Mouse (Mus musculus) kidney, embryonic 16.5 days (tissue): ENCODE measurements at regions not wholly inside any gene's neighbourhood (a gene's known extent, or its start where the extent isn't known, plus 50 kb on each side); places are given as distances from the start of the nearest gene placed in this dataset.

Experiments used
- ATAC-seq: fragments of 200-750 bp; cut with Nextera tagmentation; 2 replicates; pipeline ENCODE4 v1.8.0; 2017; ENCODE audit warnings: moderate TSS enrichment; ENCODE audit not compliant: low FRiP score, low TSS enrichment
- H3K27ac ChIP-seq: fragments of 300-500 bp; sonication (generic); 2 replicates; pipeline ENCODE4 v1.5.1; 2014; ENCODE audit warnings: low read length
- H3K27me3 ChIP-seq: fragments of 300-500 bp; sonication (generic); 2 replicates; pipeline ENCODE4 v1.6.1; 2014; ENCODE audit warnings: low read length, control low read depth, mixed read lengths; ENCODE audit not compliant: insufficient read depth
- H3K36me3 ChIP-seq: fragments of 300-500 bp; sonication (generic); 2 replicates; pipeline ENCODE4 v1.6.1; 2014; ENCODE audit warnings: low read length, control low read depth, mixed read lengths; ENCODE audit not compliant: insufficient read depth
- H3K4me1 ChIP-seq: fragments of 300-500 bp; sonication (generic); 2 replicates; pipeline ENCODE4 v1.6.1; 2014; ENCODE audit warnings: low read length, control low read depth, mixed read lengths; ENCODE audit not compliant: insufficient read depth
- H3K4me2 ChIP-seq: fragments of 300-500 bp; sonication (generic); replicated peaks from 2 replicates; pipeline ENCODE4 v1.6.1; 2014; ENCODE audit warnings: low read depth, low read length
- H3K4me3 ChIP-seq: fragments of 300-500 bp; sonication (generic); 2 replicates; pipeline ENCODE4 v1.5.1; 2014; ENCODE audit warnings: mild to moderate bottlenecking, low read length
- H3K9ac ChIP-seq: fragments of 300-500 bp; sonication (generic); replicated peaks from 2 replicates; pipeline ENCODE4 v1.6.1; 2014; ENCODE audit warnings: low read length
- H3K9me3 ChIP-seq: fragments of 300-500 bp; sonication (generic); 2 replicates; pipeline ENCODE4 v1.6.1; 2016; ENCODE audit warnings: low read length, control low read depth
- WGBS: fragments of 180-500 bp; shearing (Covaris S2); extraction: QIAGEN DNeasy Blood & Tissue Kit; methylation state at CpG from one replicate; pipeline ENCODE4 v1.1.7; 2014; 5-methylcytosine and 5-hydroxymethylcytosine counted together

- no peaks in the 10 kb centered on the region for H3K9me3 ChIP-seq
- no peaks in the 10 kb centered on the region for H3K4me1 ChIP-seq
- no peaks in the 10 kb centered on the region for H3K27me3 ChIP-seq
- H3K4me3 ChIP-seq, result no peak overlapping the region
- H3K36me3 ChIP-seq, result no peaks in the 10 kb centered on the region
- H3K9ac ChIP-seq, result no peak overlapping the region
- no peak overlapping the region for H3K4me2 ChIP-seq
- ATAC-seq, result no peak
- H3K27ac ChIP-seq, result no peak overlapping the region
Measured at GRCm38 (mm10) chr16:46605879-46606203, 107.5 kb upstream of the Nectin3 start.

GRCm38 (mm10) chr16:46605001-46605878 is 106.9 kb upstream of the Nectin3 start:
- H3K4me2 ChIP-seq, result no peak overlapping the region
- H3K36me3 ChIP-seq, result no peaks in the 10 kb centered on the region
- no peak overlapping the region for H3K27ac ChIP-seq
- H3K4me3 ChIP-seq, result no peak overlapping the region
- H3K4me1 ChIP-seq, result no peaks in the 10 kb centered on the region
- H3K9ac ChIP-seq, result no peak overlapping the region
- 39% methylated on average over 11 of the region's 11 CpGs for WGBS
- no peaks in the 10 kb centered on the region for H3K9me3 ChIP-seq
- no peak for ATAC-seq
- no peaks in the 10 kb centered on the region for H3K27me3 ChIP-seq

GRCm38 (mm10) chr16:46592618-46593253 is 94.4 kb upstream of the Nectin3 start:
- ATAC-seq, result no peak
- Histone ChIP-seq H3K27me3 (no peaks in the 10 kb centered on the region), H3K9me3 (no peaks in the 10 kb centered on the region), H3K36me3 (no peaks in the 10 kb centered on the region), H3K4me2 (no peak overlapping the region), H3K4me3 (no peak overlapping the region), H3K4me1 (no peaks in the 10 kb centered on the region), H3K27ac (no peak overlapping the region), H3K9ac (no peak overlapping the region)
- WGBS, result 23% methylated on average over 8 of the region's 8 CpGs

- Histone ChIP-seq H3K9me3 (no peaks in the 10 kb centered on the region), H3K36me3 (no peaks in the 10 kb centered on the region), H3K27me3 (no peaks in the 10 kb centered on the region), H3K27ac (no peak overlapping the region), H3K4me2 (no peak overlapping the region), H3K4me1 (no peaks in the 10 kb centered on the region), H3K4me3 (no peak overlapping the region), H3K9ac (no peak overlapping the region)
- no peak for ATAC-seq
- 51% methylated on average over 1 of the region's 1 CpGs for WGBS
Measured at GRCm38 (mm10) chr16:46587056-46587455, 88.7 kb upstream of the Nectin3 start.

- H3K4me3 ChIP-seq, result no peak overlapping the region
- no peak overlapping the region for H3K9ac ChIP-seq
- no peaks in the 10 kb centered on the region for H3K9me3 ChIP-seq
- H3K4me2 ChIP-seq, result no peak overlapping the region
- no peaks in the 10 kb centered on the region for H3K4me1 ChIP-seq
- peak; percentile 51; the same call in 1 of the 2 replicates for ATAC-seq
- no peak overlapping the region for H3K27ac ChIP-seq
- no peaks in the 10 kb centered on the region for H3K36me3 ChIP-seq
- no peaks in the 10 kb centered on the region for H3K27me3 ChIP-seq
Measured at GRCm38 (mm10) chr16:46584502-46584901, 86.2 kb upstream of the Nectin3 start.

GRCm38 (mm10) chr16:46581115-46581514 is 82.8 kb upstream of the Nectin3 start:
- no peaks in the 10 kb centered on the region for H3K27me3 ChIP-seq
- ATAC-seq, result no peak
- WGBS, result 91% methylated on average over 10 of the region's 10 CpGs
- H3K4me2 ChIP-seq, result no peak overlapping the region
- no peaks in the 10 kb centered on the region for H3K9me3 ChIP-seq
- no peak overlapping the region for H3K27ac ChIP-seq
- H3K4me1 ChIP-seq, result no peaks in the 10 kb centered on the region
- no peaks in the 10 kb centered on the region for H3K36me3 ChIP-seq
- H3K9ac ChIP-seq, result no peak overlapping the region
- no peak overlapping the region for H3K4me3 ChIP-seq

- Histone ChIP-seq H3K4me1 (no peaks in the 10 kb centered on the region), H3K9me3 (no peaks in the 10 kb centered on the region), H3K27ac (no peak overlapping the region), H3K4me3 (no peak overlapping the region), H3K27me3 (no peaks in the 10 kb centered on the region), H3K36me3 (no peaks in the 10 kb centered on the region), H3K9ac (no peak overlapping the region), H3K4me2 (no peak overlapping the region)
- WGBS, result 78% methylated on average over 6 of the region's 6 CpGs
- no peak for ATAC-seq
Measured at GRCm38 (mm10) chr16:46574221-46574620, 75.9 kb upstream of the Nectin3 start.

GRCm38 (mm10) chr16:46567446-46567845 is 69.1 kb upstream of the Nectin3 start:
- Histone ChIP-seq H3K4me1 (no peaks in the 10 kb centered on the region), H3K9ac (no peak overlapping the region), H3K27ac (no peak overlapping the region), H3K4me3 (no peak overlapping the region), H3K27me3 (no peaks in the 10 kb centered on the region), H3K4me2 (no peak overlapping the region), H3K9me3 (no peaks in the 10 kb centered on the region), H3K36me3 (no peaks in the 10 kb centered on the region)
- WGBS, result 69% methylated on average over 1 of the region's 1 CpGs
- no peak for ATAC-seq

- no peak for ATAC-seq
- WGBS, result 75% methylated on average over 4 of the region's 4 CpGs
Measured at GRCm38 (mm10) chr16:46566020-46566581, 67.8 kb upstream of the Nectin3 start.

GRCm38 (mm10) chr16:46557281-46557680 is 59.0 kb upstream of the Nectin3 start:
- H3K4me2 ChIP-seq, result no peak overlapping the region
- no peaks in the 10 kb centered on the region for H3K27me3 ChIP-seq
- WGBS, result 82% methylated on average over 3 of the region's 3 CpGs
- no peaks in the 10 kb centered on the region for H3K36me3 ChIP-seq
- H3K9me3 ChIP-seq, result no peaks in the 10 kb centered on the region
- no peak overlapping the region for H3K27ac ChIP-seq
- ATAC-seq, result no peak
- no peak overlapping the region for H3K4me3 ChIP-seq
- no peak overlapping the region for H3K9ac ChIP-seq
- H3K4me1 ChIP-seq, result no peaks in the 10 kb centered on the region

More at GRCm38 (mm10) chr16:46566020-46566581, 67.8 kb upstream of the Nectin3 start:
- Histone ChIP-seq H3K4me1 (no peaks in the 10 kb centered on the region), H3K27ac (no peak overlapping the region), H3K27me3 (no peaks in the 10 kb centered on the region), H3K36me3 (no peaks in the 10 kb centered on the region), H3K4me2 (no peak overlapping the region), H3K9ac (no peak overlapping the region), H3K4me3 (no peak overlapping the region), H3K9me3 (no peaks in the 10 kb centered on the region)
